Mouse (Mus musculus) stomach, postnatal 0 days (tissue): ENCODE results near the gene Pnmt. TPM values are rescaled to one million over a fixed set of nuclear protein-coding genes. Genes with fewer than 3 reads are reported as not detected.
A peak's percentile ranks its signal among the peaks of the same experiment; 100 is the strongest.

Experiments used
- ATAC-seq: fragments of 200-750 bp; cut with Nextera tagmentation; 2 replicates; pipeline ENCODE4 v1.8.0; 2017; ENCODE audit not compliant: low FRiP score, low TSS enrichment
- DNase-seq: peaks from one replicate; pipeline ENCODE4 v3.0.0-alpha.2; 2016; ENCODE audit warnings: low spot score
- H3K27ac ChIP-seq: fragments of 300-500 bp; sonication (generic); replicated peaks from 2 replicates; pipeline ENCODE4 v1.5.1; 2014; ENCODE audit warnings: mild to moderate bottlenecking, control low read depth
- H3K27me3 ChIP-seq: fragments of 300-500 bp; sonication (generic); 2 replicates; pipeline ENCODE4 v1.6.1; 2014; ENCODE audit warnings: low read length; ENCODE audit not compliant: control insufficient read depth, insufficient read depth
- H3K36me3 ChIP-seq: fragments of 300-500 bp; sonication (generic); 2 replicates; pipeline ENCODE4 v1.6.1; 2014; ENCODE audit warnings: low read length, mixed read lengths; ENCODE audit not compliant: control insufficient read depth, insufficient read depth
- H3K4me1 ChIP-seq: fragments of 300-500 bp; sonication (generic); replicated peaks from 2 replicates; pipeline ENCODE4 v1.6.1; 2014; ENCODE audit warnings: antibody characterized with exemption; ENCODE audit not compliant: control insufficient read depth, insufficient read depth
- H3K4me2 ChIP-seq: fragments of 300-500 bp; sonication (generic); replicated peaks from 2 replicates; pipeline ENCODE4 v1.6.1; 2014; ENCODE audit warnings: low read depth, mild to moderate bottlenecking, control low read depth, moderate library complexity
- H3K4me3 ChIP-seq: fragments of 300-500 bp; sonication (generic); 2 replicates; pipeline ENCODE4 v1.5.1; 2014; ENCODE audit warnings: low read depth, low read length, control low read depth
- H3K9ac ChIP-seq: fragments of 300-500 bp; sonication (generic); 2 replicates; pipeline ENCODE4 v1.6.1; 2014; ENCODE audit warnings: mild to moderate bottlenecking, low read length, control low read depth, mixed read lengths
- H3K9me3 ChIP-seq: fragments of 300-500 bp; sonication (generic); 2 replicates; pipeline ENCODE4 v1.6.1; 2016; ENCODE audit warnings: low read length; ENCODE audit not compliant: control insufficient read depth
- CTCF ChIP-seq: IDR thresholded peaks from 2 replicates; pipeline ENCODE4 v1.5.1; 2016; ENCODE audit warnings: antibody characterized with exemption, low read depth, mild to moderate bottlenecking, moderate library complexity
- EP300 ChIP-seq: optimal IDR thresholded peaks from 2 replicates; pipeline ENCODE3; 2016; ENCODE audit warnings: antibody characterized with exemption
- WGBS: fragments of 180-500 bp; shearing (Covaris S2); extraction: QIAGEN DNeasy Blood & Tissue Kit; methylation state at CpG from one replicate; pipeline ENCODE4 v1.1.7; 2014; 5-methylcytosine and 5-hydroxymethylcytosine counted together
- polyA plus RNA-seq: library from polyadenylated mRNA; unstranded; fragments of >200 nt; fragmentation: Nextera tagmentation; extraction: Ambion mirVana; gene quantifications from 2 replicates; pipeline ENCODE4 v1.2.1, GENCODE M21; 2015

The Pnmt gene
- polyA plus RNA-seq, 1 experiment from 2014 or later: not detected

DNA sequence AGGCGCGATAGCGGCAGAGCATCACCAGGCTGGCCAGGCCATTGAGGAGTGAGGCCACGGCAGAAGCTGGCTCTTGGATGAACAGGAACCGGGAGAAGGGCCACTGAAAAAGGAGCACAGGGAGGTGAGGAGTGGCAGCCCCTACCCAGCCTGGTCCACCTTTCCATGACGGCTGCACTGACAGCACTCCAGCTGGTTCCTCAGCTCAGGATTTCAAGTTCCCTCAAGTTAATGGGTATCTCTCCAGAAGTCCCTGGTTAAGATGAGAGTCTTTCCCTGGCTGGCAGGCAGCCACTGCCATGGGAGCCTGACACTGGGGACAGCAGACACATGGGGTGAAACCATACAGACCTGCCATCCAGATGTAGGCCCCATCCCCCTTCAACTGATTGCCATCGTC is 11.7 kb downstream of the Pnmt start:
- H3K9ac ChIP-seq: no peak overlapping the region
- H3K4me2 ChIP-seq: no peak overlapping the region
- no peak overlapping the region for H3K27ac ChIP-seq
- H3K27me3 ChIP-seq: no peaks in the 10 kb centered on the region
- H3K4me3 ChIP-seq: no peak overlapping the region
- no peaks in the 10 kb centered on the region for H3K9me3 ChIP-seq
- no peaks in the 10 kb centered on the region; the same call in 1 of the 2 replicates for H3K36me3 ChIP-seq
- no peak for DNase-seq
- no peak for TF ChIP-seq EP300
- TF ChIP-seq CTCF: no peak
- WGBS: 87% methylated on average over 7 of the region's 7 CpGs
- 0 out of 2 replicates have a peak, but pooled peaks cover 5% of the 10 kb centered on the region for H3K4me1 ChIP-seq
- ATAC-seq: no peak

- 0 out of 2 replicates have a peak, but pooled peaks cover 2% of the 10 kb centered on the region for H3K4me1 ChIP-seq
- peak within 1 kb of the TSS; percentile 98 for H3K27ac ChIP-seq
- H3K9me3 ChIP-seq: no peaks in the 10 kb centered on the region
- peak within 1 kb of the TSS; percentile 63 for H3K4me2 ChIP-seq
- no peaks in the 10 kb centered on the region; the same call in 1 of the 2 replicates for H3K36me3 ChIP-seq
- no peaks in the 10 kb centered on the region for H3K27me3 ChIP-seq
- peak within 1 kb of the TSS; percentile 67 for H3K4me3 ChIP-seq
- peak within 1 kb of the TSS; percentile 83 for H3K9ac ChIP-seq
- DNase-seq (peak; percentile 93), ATAC-seq (peak; percentile 85)
- under 1% methylated on average over 39 of the region's 40 CpGs for WGBS
- TF ChIP-seq EP300 (peak; percentile 24), CTCF (no peak)
Observed at GRCm38 (mm10) chr11:98400161-98400726, 14.0 kb downstream of the Pnmt start, which contains the start of gene Pgap3. Gene Pgap3 (minus strand): TSS chr11:98400490.

DNA sequence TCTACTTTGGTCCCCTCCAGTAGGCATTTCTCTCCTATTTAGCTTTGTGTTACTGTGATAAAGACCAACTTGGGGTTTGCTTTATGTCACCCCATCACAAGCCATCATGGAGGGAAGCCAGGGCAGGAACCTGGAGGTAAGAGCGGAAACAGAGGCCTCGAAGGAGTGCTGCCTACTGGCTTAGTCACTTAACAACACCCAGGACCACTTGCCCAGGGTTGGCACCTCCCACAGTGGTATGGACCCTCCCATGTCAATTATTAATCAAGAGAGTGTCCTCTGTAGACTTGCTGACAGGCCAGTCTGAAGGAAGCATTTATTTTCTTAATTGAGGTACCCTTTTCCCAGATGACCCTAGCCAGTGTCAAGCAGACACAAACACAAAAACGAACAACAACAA is 14.6 kb downstream of the Pnmt start:
- WGBS: 38% methylated on average over 3 of the region's 3 CpGs
- no peak for DNase-seq

DNA sequence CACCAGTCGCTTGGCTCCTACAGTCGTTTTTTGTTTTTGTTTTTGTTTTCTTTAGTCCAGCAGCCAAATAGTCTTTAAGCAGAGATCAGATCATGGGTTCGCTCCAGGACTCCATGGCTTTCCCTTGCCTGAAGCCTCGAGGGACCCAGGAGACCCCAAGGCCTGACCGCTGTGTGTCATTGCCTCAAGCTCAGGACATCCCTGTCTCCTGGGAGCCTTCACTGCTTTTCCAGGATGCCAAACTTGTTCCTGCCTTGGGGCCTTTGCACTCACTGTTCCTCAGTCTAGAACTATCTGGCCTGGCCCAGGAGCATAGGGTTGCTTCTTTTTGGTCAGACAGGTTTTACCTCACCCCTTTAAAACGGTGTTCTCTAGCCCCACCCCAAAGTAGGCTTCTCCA is 20.4 kb downstream of the Pnmt start:
- H3K9me3 ChIP-seq: no peaks in the 10 kb centered on the region
- no peak for DNase-seq
- H3K4me2 ChIP-seq: no peak overlapping the region
- no peak overlapping the region for H3K4me3 ChIP-seq
- H3K36me3 ChIP-seq: no peaks in the 10 kb centered on the region
- ATAC-seq: no peak
- H3K4me1 ChIP-seq: peaks cover under 1% of the 10 kb centered on the region; the same call in 1 of the 2 replicates
- H3K27ac ChIP-seq: no peak overlapping the region
- WGBS: 61% methylated on average over 6 of the region's 6 CpGs
- TF ChIP-seq EP300 (no peak), CTCF (no peak)
- no peak overlapping the region for H3K9ac ChIP-seq
- no peaks in the 10 kb centered on the region for H3K27me3 ChIP-seq

More for the DNA sequence above, 14.6 kb downstream of the Pnmt start:
- H3K4me2 ChIP-seq: peak overlapping the region; percentile 63
- peak; percentile 65 for ATAC-seq
- H3K27me3 ChIP-seq: no peaks in the 10 kb centered on the region
- peak overlapping the region; percentile 67 for H3K4me3 ChIP-seq
- H3K27ac ChIP-seq: peak overlapping the region; percentile 98
- H3K36me3 ChIP-seq: no peaks in the 10 kb centered on the region; the same call in 1 of the 2 replicates
- TF ChIP-seq CTCF: no peak
- TF ChIP-seq EP300: no peak
- peak overlapping the region; percentile 83 for H3K9ac ChIP-seq
- H3K4me1 ChIP-seq: 0 out of 2 replicates have a peak, but pooled peaks cover 2% of the 10 kb centered on the region
- H3K9me3 ChIP-seq: no peaks in the 10 kb centered on the region

- Histone ChIP-seq H3K4me2 (peak overlapping the region; percentile 36), H3K4me1 (peaks cover 4% of the 10 kb centered on the region; the same call in 1 of the 2 replicates), H3K27me3 (no peaks in the 10 kb centered on the region), H3K9me3 (no peaks in the 10 kb centered on the region), H3K27ac (peak overlapping the region; percentile 76), H3K36me3 (no peaks in the 10 kb centered on the region), H3K9ac (peak overlapping the region; percentile 50), H3K4me3 (0 out of 2 replicates have a peak overlapping the region, but pooled peaks have one; percentile 2)
- peak; percentile 70 for DNase-seq
- peak; percentile 55 for ATAC-seq
- 39% methylated on average over 8 of the region's 8 CpGs for WGBS
- TF ChIP-seq CTCF: no peak
- TF ChIP-seq EP300: no peak
Observed at GRCm38 (mm10) chr11:98408872-98409271, 22.6 kb downstream of the Pnmt start.

DNA sequence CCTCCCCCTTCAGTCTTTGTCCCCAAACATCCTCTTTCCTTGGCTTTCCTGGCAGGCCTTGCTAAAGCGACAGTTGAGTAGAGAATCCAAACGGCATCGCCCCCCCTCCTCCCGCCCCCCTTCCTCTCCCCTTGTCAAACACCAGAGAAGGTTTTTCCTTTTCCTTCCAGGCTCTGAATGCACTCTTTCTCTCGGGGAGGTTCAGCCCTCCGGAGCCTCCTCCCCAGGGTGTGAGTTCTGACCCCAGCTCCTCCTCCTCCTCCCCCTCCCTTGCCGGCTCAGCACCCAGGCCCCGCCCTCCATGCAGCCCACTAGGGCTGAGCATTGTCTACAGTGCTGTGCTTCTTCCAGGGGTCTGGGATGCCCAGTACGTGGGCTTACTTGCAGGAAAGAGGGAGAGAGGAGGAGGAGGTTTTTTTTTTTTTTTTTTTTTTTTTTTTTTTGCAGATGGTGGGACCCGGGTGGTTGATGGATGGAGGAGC is 23.1 kb downstream of the Pnmt start:
- DNase-seq (peak; percentile 62), ATAC-seq (peak; percentile 11; the same call in 1 of the 2 replicates)
- Histone ChIP-seq H3K4me1 (peaks cover 7% of the 10 kb centered on the region; the same call in 1 of the 2 replicates), H3K27ac (peak overlapping the region; percentile 76), H3K9ac (peak overlapping the region; percentile 50), H3K9me3 (no peaks in the 10 kb centered on the region), H3K36me3 (no peaks in the 10 kb centered on the region), H3K4me2 (peak overlapping the region; percentile 36), H3K27me3 (no peaks in the 10 kb centered on the region), H3K4me3 (0 out of 2 replicates have a peak overlapping the region, but pooled peaks have one; percentile 2)
- 2% methylated on average over 10 of the region's 10 CpGs for WGBS
- TF ChIP-seq CTCF (no peak), EP300 (no peak)
